Mouse (Mus musculus) macrophage (primary cell): ENCODE data around the gene Stk16. TPM values are rescaled to one million over a fixed set of nuclear protein-coding genes. Genes with fewer than 3 reads are reported as not detected.

Source experiments
- H3K27ac ChIP-seq: fragments of 350-480 bp; formaldehyde crosslinking; 2 replicates; pipeline ENCODE4 v1.9.0; 2021
- H3K36me3 ChIP-seq: fragments of 350-480 bp; formaldehyde crosslinking; 2 replicates; pipeline ENCODE4 v1.9.0; 2021; ENCODE audit errors: inconsistent target
- H3K4me3 ChIP-seq: fragments of 350-480 bp; formaldehyde crosslinking; 2 replicates; pipeline ENCODE4 v1.9.0; 2021; ENCODE audit errors: inconsistent target
- H3K79me2 ChIP-seq: fragments of 350-480 bp; formaldehyde crosslinking; 2 replicates; pipeline ENCODE4 v1.9.0; 2021; ENCODE audit errors: inconsistent target
- WGBS: methylation state at CpG from one replicate; pipeline ENCODE4 v1.1.7; 2026; ENCODE audit warnings: inconsistent platforms; ENCODE audit not compliant: missing documents; 5-methylcytosine and 5-hydroxymethylcytosine counted together
- polyA plus RNA-seq: library from polyadenylated mRNA; stranded (reverse); fragments of 250-400 nt; gene quantifications from 3 replicates; pipeline ENCODE4 v1.2.4, GENCODE M21; 2018; ENCODE audit warnings: inconsistent platforms
- total RNA-seq, 78 experiments: library from RNA; depleted of rRNA; stranded (reverse); fragments of 250-400 nt; gene quantifications; 1 replicate in 9 of 78; 2 replicates in 24 of 78; 3 replicates in 43 of 78; 4 replicates in 2 of 78; pipeline ENCODE4 v1.2.4; 2018; ENCODE audit warnings: inconsistent platforms in 56 of 78

Gene Stk16
- 100 to 1,000 TPM in 20 of 26 experiments, 10 to 100 TPM in 6; 62.9 to 184 (median 120) TPM for total RNA-seq (2018; cell fraction: chromatin; rRNA removed)
- 10 to 100 TPM; 24.8 to 46.0 (median 35.5) TPM for total RNA-seq (2018; cell fraction: cytosol; rRNA removed)
- total RNA-seq (2018; cell fraction: nucleus; rRNA removed), result 100 to 1,000 TPM in 10 of 26 experiments, 10 to 100 TPM in 16; 54.9 to 138 (median 91.8) TPM
- polyA plus RNA-seq, result 31.1 to 48.8 TPM (median 46.3 TPM) in 3 replicates

DNA sequence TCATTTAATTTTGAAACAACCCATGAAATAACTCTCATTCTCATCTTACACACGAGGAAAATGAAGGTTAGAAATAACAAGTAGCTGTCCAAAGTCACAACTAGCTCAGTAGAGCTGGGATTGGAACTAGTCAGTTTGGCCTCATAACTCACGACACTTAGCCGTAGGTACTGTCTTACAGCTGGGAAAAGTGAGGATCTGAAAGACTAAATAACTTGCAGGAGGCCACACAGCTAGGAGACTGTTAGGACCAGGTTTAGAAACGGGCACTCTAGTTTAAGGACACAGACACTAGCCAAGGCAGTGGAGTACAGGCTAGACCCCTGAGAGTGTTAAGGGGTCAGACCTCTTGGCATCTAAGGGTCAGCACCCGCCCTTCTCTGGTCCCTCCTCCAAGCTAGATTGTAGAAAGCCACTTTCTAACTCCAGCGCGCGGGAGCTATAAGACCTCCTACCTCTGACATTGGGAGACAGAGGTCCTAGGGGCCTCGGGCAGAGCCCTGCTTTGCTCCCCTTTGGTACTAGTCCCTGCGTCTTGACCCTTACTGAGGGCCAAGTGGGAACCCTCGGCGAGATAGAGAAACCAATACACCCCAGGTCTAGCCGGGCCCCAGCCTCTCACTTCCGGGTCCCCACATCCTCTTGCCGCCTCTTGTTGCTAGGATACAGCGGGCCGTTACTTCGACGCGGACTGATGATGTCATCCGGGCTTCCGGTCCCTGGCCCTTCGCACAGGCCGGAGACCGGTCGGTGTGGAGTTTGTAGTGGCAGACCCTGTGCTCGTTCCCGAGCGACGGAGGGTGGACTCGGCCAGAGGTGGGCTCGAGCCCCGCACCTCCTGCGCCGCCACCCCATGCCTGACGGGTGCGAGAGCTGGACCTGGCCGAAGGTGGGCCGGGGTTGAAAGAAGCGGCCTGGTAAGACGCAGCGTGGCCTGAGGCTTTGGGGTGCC is at the start of gene Stk16, which contains the start of gene Glb1l:
TSS of gene Stk16 (plus strand) at position 703 of the 952 bp plus-strand sequence.
TSS of gene Glb1l (minus strand) at position 678 of the 952 bp plus-strand sequence.
- 3% methylated on average over 38 of the region's 42 CpGs for WGBS
- Histone ChIP-seq H3K79me2 (peaks cover 38% of the 10 kb centered on the region), H3K4me3 (peak within 1 kb of the TSS; percentile 78), H3K36me3 (peaks cover 12% of the 10 kb centered on the region; the same call in 1 of the 2 replicates), H3K27ac (peak within 1 kb of the TSS; percentile 71)

DNA sequence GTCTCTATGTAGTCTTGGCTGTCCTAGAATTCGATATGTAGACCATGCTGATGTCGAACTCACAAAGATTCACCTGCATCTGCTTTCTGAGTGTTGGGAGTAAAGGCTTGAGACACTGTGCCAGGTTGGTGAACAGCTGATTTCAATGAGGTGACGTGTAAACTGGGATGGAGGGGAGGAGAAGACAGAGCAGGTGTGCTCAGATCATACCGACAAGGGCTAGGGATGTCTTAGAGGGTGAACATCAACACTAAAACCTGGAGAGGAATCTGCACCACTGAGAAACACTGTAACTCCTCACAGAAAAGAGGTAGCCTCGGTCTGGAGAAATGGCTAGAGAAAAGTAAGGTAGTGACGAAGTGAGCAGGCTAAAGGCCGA is 42.6 kb upstream of the Stk16 start:
- Histone ChIP-seq H3K36me3 (peaks cover 29% of the 10 kb centered on the region), H3K4me3 (peak overlapping the region; percentile 21), H3K79me2 (no peaks in the 10 kb centered on the region), H3K27ac (0 out of 2 replicates have a peak overlapping the region, but pooled peaks have one; percentile 25)
- WGBS, result 19% methylated on average over 7 of the region's 7 CpGs

DNA sequence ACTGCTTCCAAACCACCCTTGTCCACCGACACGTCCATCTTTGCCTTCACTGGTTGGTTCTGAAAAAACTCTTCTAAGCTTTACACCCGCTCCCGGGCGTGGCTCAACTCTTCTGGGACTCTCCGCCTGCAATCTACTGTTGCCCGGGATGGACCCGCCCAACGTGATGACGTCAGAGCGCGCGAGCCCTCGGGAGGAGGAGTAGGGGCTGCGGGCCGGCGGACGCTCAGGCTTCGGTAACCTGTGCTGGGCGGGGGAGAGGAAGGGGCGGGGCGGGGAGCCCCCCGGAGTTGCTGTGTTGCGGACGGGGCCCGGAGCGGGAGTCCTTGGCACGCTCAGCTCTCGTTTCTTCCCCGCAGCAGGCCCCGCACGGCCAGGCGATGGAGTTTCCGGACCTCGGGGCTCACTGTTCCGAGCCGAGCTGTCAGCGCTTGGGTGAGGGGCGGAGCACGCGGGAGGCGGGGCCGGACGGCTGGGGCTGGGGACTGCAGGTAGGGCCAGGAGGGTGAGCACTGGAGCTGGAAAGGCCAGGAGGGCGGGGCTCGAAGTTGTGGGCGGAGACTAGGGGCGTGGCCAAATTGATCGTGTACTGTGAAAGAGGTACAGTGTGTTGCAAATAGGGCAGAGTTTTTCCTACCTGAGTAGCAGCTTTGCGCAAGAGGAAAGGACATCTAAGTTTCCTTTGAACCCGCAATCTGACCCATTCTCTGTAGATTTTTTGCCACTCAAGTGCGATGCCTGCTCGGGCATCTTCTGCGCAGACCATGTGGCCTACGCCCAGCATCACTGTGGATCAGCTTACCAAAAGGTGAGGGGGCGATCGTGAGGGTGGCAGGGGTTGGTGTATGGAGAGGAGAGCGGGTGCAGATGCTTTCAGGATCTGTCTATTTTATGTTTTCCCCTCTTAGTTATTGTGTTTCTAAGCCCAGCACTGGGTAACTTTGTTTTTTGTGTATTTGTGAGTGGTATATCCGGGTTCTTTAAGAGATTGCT is 41.9 kb upstream of the Stk16 start, which contains the start of gene Zfand2b:
TSS of gene Zfand2b (plus strand) at position 175 of the 993 bp plus-strand sequence.
- Histone ChIP-seq H3K27ac (0 out of 2 replicates have a peak within 1 kb of the TSS, but pooled peaks have one; percentile 25), H3K4me3 (peak within 1 kb of the TSS; percentile 21), H3K36me3 (peaks cover 34% of the 10 kb centered on the region), H3K79me2 (no peaks in the 10 kb centered on the region)
- WGBS, result 6% methylated on average over 58 of the region's 59 CpGs

DNA sequence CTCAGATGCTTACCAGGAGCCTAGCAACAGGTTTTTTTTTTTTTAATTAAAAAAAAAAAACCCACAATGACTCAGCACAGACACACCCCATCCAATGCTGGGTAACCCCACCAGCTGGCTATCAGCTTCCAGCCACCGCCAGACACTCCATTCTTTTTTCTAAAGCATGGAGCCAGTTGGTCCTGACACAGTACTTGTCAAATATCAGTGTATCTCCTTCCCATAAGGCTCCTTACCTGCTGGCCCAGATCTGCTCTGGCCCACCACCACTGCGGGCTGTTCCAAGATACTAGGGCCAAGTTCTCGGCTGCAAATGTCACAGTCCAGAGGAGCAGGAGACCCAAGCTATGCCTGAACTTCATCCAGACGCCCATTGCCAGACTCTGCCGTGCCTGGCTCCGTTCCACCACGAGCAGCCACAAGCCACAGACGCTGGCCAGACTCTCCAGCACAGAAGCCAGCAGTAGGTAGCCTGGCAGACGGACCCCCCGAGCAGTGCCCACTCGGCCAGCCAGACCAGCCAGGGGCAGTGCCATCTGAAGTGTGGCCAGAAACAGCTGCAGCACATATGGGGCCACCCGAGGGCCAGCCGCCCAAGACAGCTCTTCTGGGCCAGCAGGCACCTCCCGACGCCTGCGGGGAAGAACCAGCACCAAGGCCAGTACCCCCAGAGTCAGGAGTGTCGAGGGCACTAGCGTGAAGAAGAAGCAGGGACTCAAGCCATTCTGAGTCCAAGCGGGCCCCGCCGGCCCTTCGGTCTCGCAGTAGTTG is 31.1 kb upstream of the Stk16 start:
- Histone ChIP-seq H3K4me3 (peak overlapping the region; percentile 44), H3K79me2 (no peaks in the 10 kb centered on the region), H3K27ac (no peak overlapping the region), H3K36me3 (peaks cover 27% of the 10 kb centered on the region)
- WGBS, result 3% methylated on average over 23 of the region's 23 CpGs

DNA sequence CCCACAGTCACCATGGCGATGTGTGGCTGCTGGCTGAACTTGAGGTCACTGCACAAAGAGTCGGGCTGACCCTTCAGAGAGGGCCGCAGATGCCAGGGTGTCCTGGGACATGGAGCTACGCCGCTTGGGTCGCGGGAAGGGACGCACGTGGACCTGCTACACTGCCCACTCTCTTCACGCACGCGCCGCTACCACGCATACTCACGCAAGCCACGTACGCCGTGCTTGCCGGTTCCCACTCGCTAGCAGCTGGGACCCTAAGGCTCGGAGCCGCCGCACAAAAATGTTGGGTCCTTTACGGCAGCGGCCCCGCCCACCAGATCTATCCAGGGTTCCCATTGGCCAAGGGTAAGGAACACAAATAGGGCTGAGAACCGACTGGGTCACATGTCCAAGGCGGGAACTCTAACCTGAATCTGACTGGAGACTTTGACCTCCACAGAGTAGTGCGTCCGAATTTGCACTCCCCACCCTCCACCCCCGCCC is 30.5 kb upstream of the Stk16 start, which contains the start of gene Abcb6:
TSS of gene Abcb6 (minus strand) at position 288 of the 486 bp plus-strand sequence.
- H3K79me2 ChIP-seq, result no peaks in the 10 kb centered on the region
- peaks cover 33% of the 10 kb centered on the region for H3K36me3 ChIP-seq
- no peak within 1 kb of the TSS for H3K27ac ChIP-seq
- peak within 1 kb of the TSS; percentile 44 for H3K4me3 ChIP-seq
- WGBS, result under 1% methylated on average over 31 of the region's 31 CpGs

DNA sequence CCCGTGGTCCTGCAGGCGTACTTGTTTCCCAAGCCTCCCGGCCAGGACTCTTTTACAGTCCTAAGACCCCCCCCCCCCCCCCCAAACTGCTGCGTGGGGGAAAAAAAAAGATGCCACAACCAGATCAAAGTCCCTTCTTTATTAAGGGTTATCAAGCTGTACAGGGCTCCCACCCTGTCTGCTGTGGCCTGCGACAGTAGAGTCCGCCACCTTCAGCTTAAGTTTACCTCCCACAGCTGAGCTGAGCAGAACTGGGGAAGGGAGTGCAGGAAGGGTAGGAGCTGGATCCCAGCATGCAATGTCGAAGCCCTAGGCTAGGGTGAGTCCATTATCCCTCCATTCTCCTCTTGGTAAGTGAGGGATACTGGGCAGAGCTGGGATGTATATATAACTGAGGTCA is 29.9 kb upstream of the Stk16 start:
- Histone ChIP-seq H3K79me2 (no peaks in the 10 kb centered on the region), H3K27ac (no peak overlapping the region), H3K36me3 (peaks cover 39% of the 10 kb centered on the region), H3K4me3 (no peak overlapping the region)
- WGBS, result 63% methylated on average over 5 of the region's 7 CpGs

DNA sequence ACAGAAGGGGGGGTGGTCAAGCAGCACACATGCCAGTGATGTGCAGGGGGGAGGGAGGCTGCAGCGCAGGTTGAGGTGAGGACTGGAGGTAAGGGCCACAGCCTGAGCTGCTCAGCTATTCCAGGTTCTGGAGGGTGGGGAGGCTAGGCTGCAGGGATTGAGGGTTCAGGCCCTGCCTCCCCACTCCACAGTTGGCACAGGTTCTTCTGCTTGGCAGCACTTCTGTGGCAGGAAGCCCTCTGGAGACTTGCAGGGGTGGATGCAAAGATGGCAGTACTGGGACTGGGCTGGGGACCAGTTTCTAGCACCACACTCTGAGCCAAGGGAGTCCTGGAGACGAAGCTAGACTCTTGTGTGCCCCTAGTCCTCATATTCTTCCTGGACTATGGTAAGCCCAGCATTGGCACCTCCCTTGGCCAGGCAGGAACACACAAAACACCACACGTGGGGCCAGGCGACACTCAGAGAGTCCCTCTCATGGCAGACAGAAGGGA is 29.2 kb upstream of the Stk16 start:
- H3K27ac ChIP-seq, result no peak overlapping the region
- H3K4me3 ChIP-seq, result no peak overlapping the region
- H3K79me2 ChIP-seq, result no peaks in the 10 kb centered on the region
- WGBS, result 97% methylated on average over 3 of the region's 4 CpGs
- peaks cover 46% of the 10 kb centered on the region for H3K36me3 ChIP-seq

DNA sequence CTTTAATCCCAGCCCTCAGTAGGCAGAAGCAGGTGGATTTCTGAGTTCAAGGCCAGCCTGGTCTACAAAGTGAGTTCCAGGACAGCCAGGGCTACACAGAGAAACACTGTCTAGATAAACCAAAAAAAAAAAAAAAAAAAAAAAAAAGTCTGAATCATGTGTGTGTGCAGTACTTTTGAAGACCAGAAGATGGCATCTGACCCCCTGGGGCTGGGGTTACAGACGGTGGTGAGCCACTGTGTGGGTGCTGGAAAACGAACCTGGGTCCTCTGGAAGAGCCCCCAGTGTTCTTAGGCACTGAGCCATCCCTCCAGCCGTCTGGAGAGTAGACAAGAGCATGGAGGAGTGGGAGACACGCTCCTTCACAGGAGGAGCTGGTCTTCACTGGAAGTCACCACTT is 28.5 kb upstream of the Stk16 start:
- Histone ChIP-seq H3K27ac (no peak overlapping the region), H3K4me3 (no peak overlapping the region), H3K36me3 (peaks cover 53% of the 10 kb centered on the region), H3K79me2 (no peaks in the 10 kb centered on the region)
- 86% methylated on average over 4 of the region's 4 CpGs for WGBS

DNA sequence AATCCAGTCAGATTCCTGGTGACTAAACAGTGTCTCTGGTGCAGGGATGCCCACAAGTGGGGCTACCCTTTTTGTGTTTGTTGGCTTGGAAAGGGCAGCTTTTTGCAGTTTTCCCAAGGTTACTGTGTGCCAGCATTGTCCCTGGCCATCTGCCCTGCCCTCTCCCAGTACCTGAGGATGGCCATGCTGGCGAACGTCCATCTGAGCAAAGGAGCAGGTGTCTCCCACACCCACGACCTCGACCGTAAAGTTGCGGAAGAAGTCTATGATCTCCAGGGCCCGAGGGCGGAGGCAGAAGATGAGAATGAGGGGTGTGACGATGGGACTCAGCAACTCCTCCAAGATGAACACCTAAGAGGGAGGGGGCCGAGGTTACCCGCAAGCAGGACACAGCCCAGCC is 25.1 kb upstream of the Stk16 start:
- H3K36me3 ChIP-seq, result peaks cover 55% of the 10 kb centered on the region
- no peak overlapping the region for H3K4me3 ChIP-seq
- peaks cover 4% of the 10 kb centered on the region; the same call in 1 of the 2 replicates for H3K79me2 ChIP-seq
- H3K27ac ChIP-seq, result no peak overlapping the region
- 98% methylated on average over 10 of the region's 11 CpGs for WGBS

DNA sequence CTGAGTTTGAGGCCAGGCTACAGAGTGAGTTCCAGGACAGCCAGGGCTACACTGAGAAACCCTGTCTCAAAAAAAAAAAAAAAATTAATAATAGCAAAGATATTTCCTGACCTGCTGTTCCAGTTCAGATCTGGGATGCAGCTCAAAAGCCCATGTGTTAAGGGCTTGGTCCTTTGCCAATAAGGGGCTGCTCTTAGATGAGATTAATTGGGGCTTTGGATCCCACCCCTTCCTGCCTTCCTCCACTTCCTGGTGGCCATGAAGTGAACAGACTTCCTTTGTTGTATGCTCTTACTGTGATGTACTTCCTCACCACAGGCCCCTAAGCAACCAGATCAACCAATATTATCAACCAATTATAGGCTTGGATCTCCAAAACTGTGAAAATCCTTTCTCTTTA is 23.5 kb upstream of the Stk16 start:
- H3K79me2 ChIP-seq, result peaks cover 14% of the 10 kb centered on the region; the same call in 1 of the 2 replicates

DNA sequence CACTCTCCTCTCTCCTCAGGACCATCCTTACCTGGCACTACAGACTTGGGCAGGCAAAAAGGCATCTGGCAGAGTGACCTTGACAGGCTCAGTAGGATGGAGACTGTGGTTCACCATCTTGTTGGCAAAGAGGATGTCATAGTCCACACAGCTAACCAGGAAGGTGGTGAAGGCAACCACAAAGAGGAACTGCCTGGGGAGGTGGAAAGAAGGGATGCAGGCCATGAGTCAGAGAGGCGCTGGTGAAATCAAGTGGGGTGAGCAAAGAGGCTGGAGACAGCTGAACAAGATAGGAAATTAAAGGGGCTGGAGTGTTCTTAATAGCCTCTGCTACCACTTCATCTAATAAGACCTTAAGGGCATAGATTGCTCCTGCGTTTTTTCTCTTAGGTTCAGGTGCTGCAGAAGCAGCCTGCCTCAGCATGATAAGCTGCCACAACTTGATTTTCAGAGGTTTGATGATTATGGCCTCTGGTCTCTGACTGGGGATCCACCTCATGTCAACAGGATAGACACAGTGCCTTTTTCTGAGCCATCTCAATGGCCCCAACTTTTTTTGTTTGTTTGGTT is 22.6 kb upstream of the Stk16 start:
- peaks cover 43% of the 10 kb centered on the region for H3K36me3 ChIP-seq
- H3K4me3 ChIP-seq, result no peak overlapping the region
- peaks cover 14% of the 10 kb centered on the region; the same call in 1 of the 2 replicates for H3K79me2 ChIP-seq
- WGBS, result 4% methylated on average over 2 of the region's 2 CpGs
- no peak overlapping the region for H3K27ac ChIP-seq

More for the DNA sequence above, 23.5 kb upstream of the Stk16 start:
- Histone ChIP-seq H3K27ac (no peak overlapping the region), H3K4me3 (no peak overlapping the region), H3K36me3 (peaks cover 49% of the 10 kb centered on the region)

DNA sequence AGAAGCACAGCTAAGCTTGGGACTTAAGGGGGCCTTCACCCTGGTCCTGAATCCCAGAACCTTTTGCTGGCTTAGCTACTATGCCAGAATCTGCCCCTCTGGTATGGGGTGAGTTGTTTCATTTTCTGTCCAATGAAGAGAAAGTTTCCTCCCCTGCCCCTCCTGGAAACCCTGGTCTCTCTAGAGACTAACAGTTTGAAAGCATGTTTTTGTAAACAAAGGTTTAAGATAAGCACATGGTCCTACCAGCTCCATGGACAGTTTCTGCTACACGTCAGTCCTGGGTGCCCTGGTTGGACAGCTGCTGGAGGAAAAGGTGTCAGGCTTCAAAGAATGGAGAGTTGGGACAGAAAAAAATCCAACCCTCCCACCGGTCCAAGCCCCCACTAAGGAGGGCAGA is 20.1 kb upstream of the Stk16 start:
- H3K27ac ChIP-seq, result no peak overlapping the region
- peak overlapping the region; percentile 88; the same call in 1 of the 2 replicates for H3K4me3 ChIP-seq
- 65% methylated on average over 2 of the region's 2 CpGs for WGBS
- peaks cover 20% of the 10 kb centered on the region for H3K36me3 ChIP-seq
- peaks cover 14% of the 10 kb centered on the region; the same call in 1 of the 2 replicates for H3K79me2 ChIP-seq

DNA sequence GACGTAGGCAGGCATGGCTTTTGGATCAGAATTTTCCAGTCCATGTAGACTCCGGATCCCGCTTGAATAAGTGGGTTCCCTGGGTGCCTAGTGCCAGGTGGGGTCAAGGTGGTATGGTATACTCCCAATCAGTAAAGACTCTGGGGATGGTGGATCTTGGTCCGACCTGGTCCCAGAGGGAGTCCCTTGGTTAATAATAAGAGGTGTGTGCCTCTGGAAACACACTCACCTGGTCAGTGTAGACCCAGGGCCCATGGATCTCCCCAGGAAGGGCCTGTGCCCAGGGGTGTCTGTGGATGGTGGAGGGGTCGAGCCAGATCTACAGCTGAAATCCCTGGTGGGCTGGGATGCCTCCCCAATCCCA is 19.4 kb upstream of the Stk16 start:
- Histone ChIP-seq H3K36me3 (peaks cover 20% of the 10 kb centered on the region), H3K27ac (no peak overlapping the region), H3K4me3 (peak overlapping the region; percentile 88), H3K79me2 (peaks cover 14% of the 10 kb centered on the region; the same call in 1 of the 2 replicates)
- 65% methylated on average over 5 of the region's 5 CpGs for WGBS
